Mouse (Mus musculus): ENCODE results near the gene Cd163l1.

Cd163l1 gene

GRCm38 (mm10) chr7:140217967-140218366 is at the start of gene Cd163l1:
Gene Cd163l1, plus strand, starts transcription at chr7:140218267.
- DNase-seq (ENCODE audit: low spot score in 2 of 2): no peak

GRCm38 (mm10) chr7:140169386-140169785 is 48.7 kb upstream of the Cd163l1 start:
- DNase-seq (ENCODE audit: low spot score in 2 of 2): no peak

GRCm38 (mm10) chr7:140170863-140171262 is 47.2 kb upstream of the Cd163l1 start:
- no peak for DNase-seq (ENCODE audit: low spot score in 2 of 2)

- DNase-seq (ENCODE audit: low spot score in 2 of 2): no peak
Observed at GRCm38 (mm10) chr7:140172936-140173335, 45.1 kb upstream of the Cd163l1 start, which contains the start of gene Olfr523. Gene Olfr523, plus strand, starts transcription at chr7:140173217.

- DNase-seq (ENCODE audit: low spot score in 2 of 2): no peak
Observed at GRCm38 (mm10) chr7:140179176-140179575, 38.9 kb upstream of the Cd163l1 start.

GRCm38 (mm10) chr7:140180692-140181091 is 37.4 kb upstream of the Cd163l1 start:
- no peak for DNase-seq (ENCODE audit: low spot score in 2 of 2)

GRCm38 (mm10) chr7:140184206-140184605 is 33.9 kb upstream of the Cd163l1 start:
- DNase-seq (ENCODE audit: low spot score in 2 of 2): no peak

- no peak for DNase-seq (ENCODE audit: low spot score in 2 of 2)
Observed at GRCm38 (mm10) chr7:140186646-140187620, 31.1 kb upstream of the Cd163l1 start.

- DNase-seq (ENCODE audit: low spot score in 2 of 2): no peak
Observed at GRCm38 (mm10) chr7:140187721-140188390, 30.2 kb upstream of the Cd163l1 start.

- DNase-seq (ENCODE audit: low spot score in 2 of 2): no peak
Observed at GRCm38 (mm10) chr7:140188391-140189328, 29.4 kb upstream of the Cd163l1 start.

- DNase-seq (ENCODE audit: low spot score in 2 of 2): no peak
Observed at GRCm38 (mm10) chr7:140190435-140190834, 27.6 kb upstream of the Cd163l1 start.

GRCm38 (mm10) chr7:140192445-140192844 is 25.6 kb upstream of the Cd163l1 start:
- DNase-seq (ENCODE audit: low spot score in 2 of 2): no peak

GRCm38 (mm10) chr7:140192851-140193250 is 25.2 kb upstream of the Cd163l1 start:
- DNase-seq (ENCODE audit: low spot score in 2 of 2): no peak

- no peak for DNase-seq (ENCODE audit: low spot score in 2 of 2)
Observed at GRCm38 (mm10) chr7:140194031-140194430, 24.0 kb upstream of the Cd163l1 start.

- DNase-seq (ENCODE audit: low spot score in 2 of 2): no peak
Observed at GRCm38 (mm10) chr7:140196002-140196401, 22.1 kb upstream of the Cd163l1 start.

GRCm38 (mm10) chr7:140201090-140201489 is 17.0 kb upstream of the Cd163l1 start:
- no peak for DNase-seq (ENCODE audit: low spot score in 2 of 2)

- no peak for DNase-seq (ENCODE audit: low spot score in 2 of 2)
Observed at GRCm38 (mm10) chr7:140205864-140206263, 12.2 kb upstream of the Cd163l1 start, which contains the start of gene Olfr524. Gene Olfr524, minus strand, starts transcription at chr7:140205964.

GRCm38 (mm10) chr7:140206904-140207303 is 11.2 kb upstream of the Cd163l1 start:
- DNase-seq (ENCODE audit: low spot score in 2 of 2): no peak

- DNase-seq (ENCODE audit: low spot score in 2 of 2): no peak
Observed at GRCm38 (mm10) chr7:140208153-140208552, 9.9 kb upstream of the Cd163l1 start.

GRCm38 (mm10) chr7:140208677-140209076 is 9.4 kb upstream of the Cd163l1 start:
- no peak for DNase-seq (ENCODE audit: low spot score in 2 of 2)

GRCm38 (mm10) chr7:140213841-140214240 is 4.2 kb upstream of the Cd163l1 start:
- DNase-seq (ENCODE audit: low spot score in 2 of 2): no peak

Data from frontal cortex, postnatal 10 days (tissue).